Mouse (Mus musculus): Measurements from ENCODE around the gene Fgfr2.

The Fgfr2 gene

GRCm38 (mm10) chr7:132931560-132932351 lies 191.4 kb downstream of the Fgfr2 start:
- peak; percentile 31 for DNase-seq (ENCODE audit: low spot score)

- DNase-seq (ENCODE audit: low spot score): peak; percentile 98
These were observed 192.1 kb downstream of the Fgfr2 start, which contains the start of gene Zranb1 for GRCm38 (mm10) chr7:132930850-132931559. Zranb1 (plus strand) TSS chr7:132931142.

GRCm38 (mm10) chr7:132930055-132930454 lies 193.1 kb downstream of the Fgfr2 start:
- no peak for DNase-seq (ENCODE audit: low spot score)

- no peak for DNase-seq (ENCODE audit: low spot score)
These were observed 195.9 kb downstream of the Fgfr2 start for GRCm38 (mm10) chr7:132927201-132927600.

GRCm38 (mm10) chr7:132925227-132925626 lies 197.9 kb downstream of the Fgfr2 start:
- no peak for DNase-seq (ENCODE audit: low spot score)

GRCm38 (mm10) chr7:132921971-132922370 lies 201.2 kb downstream of the Fgfr2 start:
- DNase-seq (ENCODE audit: low spot score): no peak

GRCm38 (mm10) chr7:132903796-132904195 lies 219.4 kb downstream of the Fgfr2 start:
- DNase-seq (ENCODE audit: low spot score): no peak

GRCm38 (mm10) chr7:132900826-132901531 lies 222.2 kb downstream of the Fgfr2 start:
- DNase-seq (ENCODE audit: low spot score): no peak

GRCm38 (mm10) chr7:132898234-132898633 lies 224.9 kb downstream of the Fgfr2 start:
- no peak for DNase-seq (ENCODE audit: low spot score)

- no peak for DNase-seq (ENCODE audit: low spot score)
These were observed 225.9 kb downstream of the Fgfr2 start for GRCm38 (mm10) chr7:132897258-132897657.

GRCm38 (mm10) chr7:132896206-132896815 lies 226.8 kb downstream of the Fgfr2 start:
- DNase-seq (ENCODE audit: low spot score): no peak

- DNase-seq (ENCODE audit: low spot score): no peak
These were observed 228.2 kb downstream of the Fgfr2 start for GRCm38 (mm10) chr7:132894841-132895555.

- no peak for DNase-seq (ENCODE audit: low spot score)
These were observed 229.8 kb downstream of the Fgfr2 start for GRCm38 (mm10) chr7:132893336-132893735.

- DNase-seq (ENCODE audit: low spot score): no peak
These were observed 230.3 kb downstream of the Fgfr2 start for GRCm38 (mm10) chr7:132892806-132893205.

- DNase-seq (ENCODE audit: low spot score): no peak
These were observed 230.9 kb downstream of the Fgfr2 start for GRCm38 (mm10) chr7:132892311-132892661.

GRCm38 (mm10) chr7:132891561-132892310 lies 231.4 kb downstream of the Fgfr2 start:
- no peak for DNase-seq (ENCODE audit: low spot score)

- no peak for DNase-seq (ENCODE audit: low spot score)
These were observed 232.9 kb downstream of the Fgfr2 start for GRCm38 (mm10) chr7:132890201-132890600.

GRCm38 (mm10) chr7:132889691-132890090 lies 233.5 kb downstream of the Fgfr2 start:
- DNase-seq (ENCODE audit: low spot score): no peak

- DNase-seq (ENCODE audit: low spot score): no peak
These were observed 234.5 kb downstream of the Fgfr2 start for GRCm38 (mm10) chr7:132888518-132889249.

- no peak for DNase-seq (ENCODE audit: low spot score)
These were observed 235.1 kb downstream of the Fgfr2 start for GRCm38 (mm10) chr7:132888052-132888451.

All from ovary, postnatal 14 days (tissue).